Mouse (Mus musculus) small intestine, adult 2 months (tissue): ENCODE measurements at regions not wholly inside any gene's neighbourhood (a gene's known extent, or its start where the extent isn't known, plus 50 kb on each side); places are given as distances from the start of the nearest gene placed in this dataset.

Experiments
- H3K27ac ChIP-seq: fragments of 200-500 bp; 2 replicates; pipeline ENCODE4 v1.5.1; 2012; ENCODE audit warnings: low read depth, low read length, control low read depth, inconsistent platforms; ENCODE audit not compliant: insufficient read depth
- H3K27me3 ChIP-seq: fragments of 200-500 bp; 2 replicates; pipeline ENCODE4 v1.6.1; 2012; ENCODE audit warnings: mild to moderate bottlenecking, moderate library complexity, low read length, inconsistent platforms; ENCODE audit not compliant: control insufficient read depth, insufficient read depth
- H3K36me3 ChIP-seq: fragments of 200-500 bp; 2 replicates; pipeline ENCODE4 v1.6.1; 2012; ENCODE audit warnings: mild to moderate bottlenecking, low read length, control low read depth, inconsistent platforms; ENCODE audit not compliant: control insufficient read depth, insufficient read depth
- H3K4me1 ChIP-seq: fragments of 200-500 bp; 2 replicates; pipeline ENCODE4 v1.6.1; 2012; ENCODE audit warnings: low read length, inconsistent platforms, mixed read lengths; ENCODE audit not compliant: control insufficient read depth, insufficient read depth, insufficient read length
- H3K4me3 ChIP-seq: fragments of 200-500 bp; 2 replicates; pipeline ENCODE4 v1.5.1; 2012; ENCODE audit warnings: low read depth, mild to moderate bottlenecking, control low read depth, inconsistent platforms, low read length, moderate library complexity
- CTCF ChIP-seq: fragments of 200-500 bp; IDR thresholded peaks from 2 replicates; pipeline ENCODE4 v1.5.1; 2012; ENCODE audit warnings: low read depth, mild to moderate bottlenecking, control low read depth, inconsistent platforms, low read length, moderate library complexity, mixed read lengths; ENCODE audit not compliant: insufficient replicate concordance, insufficient read length; ENCODE audit errors: extremely low read depth
- POLR2A ChIP-seq: fragments of 200-500 bp; IDR thresholded peaks from 2 replicates; pipeline ENCODE4 v1.6.1; 2012; ENCODE audit warnings: low read depth, mild to moderate bottlenecking, control low read depth, inconsistent platforms, low read length, moderate library complexity
- WGBS: fragments of 180-500 bp; shearing (Covaris S2); methylation state at CpG from one replicate; pipeline ENCODE4 v1.1.7; 2018; 5-methylcytosine and 5-hydroxymethylcytosine counted together

DNA sequence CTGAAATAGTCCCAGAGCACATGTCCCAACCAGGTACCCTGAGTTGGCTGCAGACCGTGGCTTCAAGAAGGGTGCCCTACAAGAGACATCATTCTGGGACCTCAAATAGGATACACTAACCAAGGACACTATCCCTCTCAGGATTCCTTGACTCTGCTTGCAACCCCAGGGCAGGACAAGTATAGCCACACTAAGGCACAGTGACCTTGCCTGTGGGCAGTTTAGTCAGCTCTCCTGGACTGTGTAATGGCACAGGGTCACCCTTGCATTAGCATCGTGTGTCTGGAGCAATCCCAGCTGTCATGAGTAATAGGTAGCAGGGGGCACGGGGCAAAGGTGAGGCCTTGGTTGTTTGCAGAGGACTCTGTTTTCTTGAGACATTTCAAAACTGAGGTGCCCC, 260.9 kb upstream of the Cdh4 start:
- Histone ChIP-seq H3K4me3 (no peak overlapping the region), H3K36me3 (no peaks in the 10 kb centered on the region), H3K27me3 (no peaks in the 10 kb centered on the region), H3K27ac (no peak overlapping the region), H3K4me1 (no peaks in the 10 kb centered on the region)
- no peak for TF ChIP-seq CTCF
- TF ChIP-seq POLR2A: no peak
- WGBS: 59% methylated on average over 3 of the region's 3 CpGs

DNA sequence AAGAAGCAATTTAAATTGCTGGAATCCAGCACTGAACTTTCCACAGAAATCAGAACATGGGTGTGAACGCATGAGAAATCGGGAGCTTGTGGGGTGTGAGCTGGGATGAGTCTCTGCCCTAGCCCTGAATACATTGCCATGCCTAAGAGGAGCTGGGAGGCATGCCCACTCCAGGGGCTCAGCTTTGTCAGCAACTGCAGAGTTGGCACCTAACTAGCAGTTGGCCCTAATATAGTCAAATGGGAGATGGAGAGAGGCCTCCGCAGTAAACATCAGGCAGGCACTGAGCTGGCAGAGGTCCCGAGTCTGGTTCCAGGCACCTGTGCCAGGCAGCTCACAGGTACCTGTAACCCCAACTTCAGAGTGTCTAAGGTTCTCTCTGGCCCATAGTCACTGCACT, 260.1 kb upstream of the Cdh4 start:
- Histone ChIP-seq H3K27ac (no peak overlapping the region), H3K36me3 (no peaks in the 10 kb centered on the region), H3K4me3 (no peak overlapping the region), H3K4me1 (no peaks in the 10 kb centered on the region), H3K27me3 (no peaks in the 10 kb centered on the region)
- no peak for TF ChIP-seq CTCF
- no peak for TF ChIP-seq POLR2A
- WGBS: 90% methylated on average over 4 of the region's 4 CpGs

DNA sequence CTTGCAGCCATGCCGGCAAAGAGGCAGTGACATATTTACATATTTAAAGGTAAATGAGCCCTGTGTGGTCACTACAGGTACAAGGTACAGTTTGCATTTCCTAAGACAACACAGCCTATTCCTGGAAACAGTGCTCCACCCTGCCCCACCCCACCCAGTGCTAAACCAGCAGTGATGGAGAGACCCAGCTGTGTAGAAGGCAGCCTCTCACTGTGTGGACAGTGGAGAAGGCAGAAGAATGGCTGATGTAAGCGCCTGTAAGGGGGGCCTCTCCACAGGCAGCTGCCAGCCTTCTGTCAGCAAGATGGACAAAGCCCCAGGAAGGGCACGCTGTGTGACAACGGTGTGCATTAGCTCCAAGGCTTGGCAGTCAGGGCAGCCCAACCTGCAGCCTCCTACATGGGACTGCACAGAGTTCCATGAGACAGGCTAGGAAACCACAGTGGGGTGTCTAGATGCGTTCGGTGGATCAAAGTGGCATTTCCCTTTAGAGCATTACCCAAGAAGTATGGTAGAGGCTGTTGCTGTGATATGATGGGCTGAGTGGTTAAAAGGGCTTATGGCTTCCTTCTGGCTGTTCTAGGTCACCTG, 249.2 kb upstream of the Cdh4 start:
- no peaks in the 10 kb centered on the region; the same call in 1 of the 2 replicates for H3K4me1 ChIP-seq
- 72% methylated on average over 6 of the region's 6 CpGs for WGBS
- TF ChIP-seq CTCF (no peak), POLR2A (no peak)

DNA sequence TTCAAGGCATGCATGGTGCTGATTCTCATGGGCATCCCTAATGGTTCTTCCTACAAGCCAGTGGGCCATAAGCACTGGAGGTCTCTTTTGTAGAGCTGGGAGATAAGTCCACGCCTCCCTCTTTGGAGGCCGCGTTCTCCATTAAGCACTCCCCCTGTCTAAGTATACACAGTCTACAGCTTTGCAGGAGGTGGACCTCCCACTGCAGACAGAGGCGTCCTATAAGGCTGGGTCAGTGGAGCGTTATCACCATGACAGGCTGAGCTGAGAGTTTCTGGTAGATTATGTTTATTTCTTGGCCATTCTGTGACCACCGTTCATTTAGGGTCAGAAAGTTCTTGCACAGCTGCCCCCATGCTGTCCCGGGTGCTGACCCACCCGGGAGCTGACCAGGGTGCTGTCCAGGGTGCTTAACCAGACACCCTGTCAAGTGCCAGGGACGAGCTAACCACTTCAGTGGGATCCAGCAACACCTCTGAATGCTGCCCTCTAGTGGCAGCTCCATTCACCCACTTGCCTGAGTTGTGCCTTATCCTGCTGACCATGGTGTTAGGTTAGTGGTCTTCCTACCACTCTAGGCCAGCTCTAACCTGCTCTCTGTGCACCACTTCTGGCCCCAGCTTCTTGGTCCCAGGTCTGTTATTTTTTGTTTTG, 248.6 kb upstream of the Cdh4 start:
- H3K27me3 ChIP-seq: no peaks in the 10 kb centered on the region
- no peaks in the 10 kb centered on the region for H3K36me3 ChIP-seq
- 37% methylated on average over 9 of the region's 9 CpGs for WGBS
- no peaks in the 10 kb centered on the region; the same call in 1 of the 2 replicates for H3K4me1 ChIP-seq
- H3K4me3 ChIP-seq: no peak overlapping the region
- peak; percentile 76; the same call in 1 of the 2 replicates for TF ChIP-seq CTCF
- TF ChIP-seq POLR2A: no peak; the same call in 1 of the 2 replicates
- H3K27ac ChIP-seq: no peak overlapping the region

More for the DNA sequence above, 249.2 kb upstream of the Cdh4 start:
- no peak overlapping the region for H3K4me3 ChIP-seq
- H3K27ac ChIP-seq: no peak overlapping the region
- no peaks in the 10 kb centered on the region for H3K36me3 ChIP-seq
- no peaks in the 10 kb centered on the region for H3K27me3 ChIP-seq

DNA sequence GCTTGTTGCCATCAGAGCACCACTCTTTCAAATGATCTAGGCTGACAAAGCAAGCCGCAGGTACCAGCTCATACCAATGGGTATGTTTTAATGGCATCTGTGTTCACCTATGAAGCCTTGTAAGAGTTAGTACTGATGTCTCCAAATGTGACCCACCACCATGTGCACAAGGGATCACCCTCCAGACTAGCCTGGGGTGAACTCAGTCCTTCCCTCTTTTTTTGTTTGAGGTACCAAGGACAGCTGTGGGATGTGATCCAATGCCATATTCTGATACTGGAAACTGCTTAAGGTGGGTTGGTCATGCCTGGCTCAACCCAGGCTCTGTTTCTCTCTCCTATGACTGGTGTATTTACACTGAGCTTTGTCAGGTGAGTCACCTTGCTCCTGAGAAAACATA, 244.8 kb upstream of the Cdh4 start:
- 98% methylated on average over 1 of the region's 1 CpGs for WGBS
- TF ChIP-seq POLR2A (no peak), CTCF (no peak)
- no peaks in the 10 kb centered on the region for H3K27me3 ChIP-seq
- no peak overlapping the region for H3K4me3 ChIP-seq
- no peaks in the 10 kb centered on the region; the same call in 1 of the 2 replicates for H3K4me1 ChIP-seq
- no peak overlapping the region for H3K27ac ChIP-seq
- no peaks in the 10 kb centered on the region for H3K36me3 ChIP-seq

DNA sequence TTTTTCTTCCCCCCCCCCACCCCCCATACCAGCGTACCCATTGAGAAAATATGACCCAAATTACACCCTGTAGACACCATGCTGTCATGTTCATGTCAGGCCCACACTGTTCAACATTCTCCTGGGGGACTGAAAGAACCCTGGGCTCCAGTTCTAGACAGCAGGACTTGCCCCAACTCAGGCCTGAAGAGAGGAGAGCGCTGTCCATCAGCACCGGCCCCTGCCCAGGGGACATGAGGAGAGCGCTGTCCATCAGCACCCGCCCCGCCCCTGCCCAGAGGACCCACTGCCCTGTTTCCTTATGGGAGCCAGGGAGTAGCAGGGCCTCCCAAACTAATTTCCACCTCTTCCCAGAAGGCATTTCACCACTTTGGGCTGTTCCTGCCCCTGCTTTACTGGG, 241.7 kb upstream of the Cdh4 start:
- H3K4me1 ChIP-seq: no peaks in the 10 kb centered on the region
- no peaks in the 10 kb centered on the region for H3K36me3 ChIP-seq
- H3K4me3 ChIP-seq: no peak overlapping the region
- no peak for TF ChIP-seq POLR2A
- TF ChIP-seq CTCF: no peak
- no peak overlapping the region for H3K27ac ChIP-seq
- H3K27me3 ChIP-seq: no peaks in the 10 kb centered on the region
- WGBS: 6% methylated on average over 6 of the region's 6 CpGs

DNA sequence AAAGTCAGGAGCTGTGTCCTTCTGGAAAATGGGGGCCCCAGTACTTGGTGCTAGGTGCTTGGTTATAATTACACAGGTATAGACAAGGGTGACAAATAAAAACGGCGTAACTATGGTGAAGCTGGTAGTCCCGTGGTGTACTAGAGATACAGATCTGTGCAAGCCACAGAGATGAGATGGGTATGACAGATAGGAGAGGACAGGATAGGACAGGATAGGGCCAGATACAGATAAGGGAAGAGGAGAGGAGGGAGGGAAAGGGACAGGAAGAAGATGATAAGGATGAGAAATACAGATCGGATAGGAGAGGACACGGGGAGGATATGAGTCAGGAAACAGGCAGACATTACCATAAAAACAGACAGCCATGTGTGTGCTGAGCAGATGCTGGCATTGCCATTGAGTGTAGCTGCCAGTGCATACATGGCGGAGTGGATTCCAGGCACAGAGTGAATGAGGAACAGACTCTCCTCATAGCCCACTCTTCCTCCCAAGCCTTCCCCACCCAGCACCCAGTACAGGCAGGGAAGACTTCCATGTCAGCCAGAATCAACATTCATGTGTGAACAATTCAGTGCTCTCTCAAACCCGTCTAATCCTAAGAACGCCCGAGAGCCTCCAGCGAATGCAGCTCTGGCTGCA, 231.9 kb upstream of the Cdh4 start:
- no peaks in the 10 kb centered on the region for H3K36me3 ChIP-seq
- TF ChIP-seq POLR2A: no peak
- TF ChIP-seq CTCF: no peak
- no peak overlapping the region for H3K4me3 ChIP-seq

More for the DNA sequence above, 231.9 kb upstream of the Cdh4 start:
- Histone ChIP-seq H3K27ac (no peak overlapping the region), H3K4me1 (no peaks in the 10 kb centered on the region), H3K27me3 (no peaks in the 10 kb centered on the region)
- 77% methylated on average over 10 of the region's 10 CpGs for WGBS
